Mouse (Mus musculus) mesoderm, embryonic 11.5 days (tissue): ENCODE results near the gene Kmt2d.
"Not testable (repeated sequence)": the region's sequence is repeated elsewhere in the genome, so short reads cannot be mapped to it uniquely, and the experiment has no call there.

Experiments
- DNase-seq: peaks from one replicate; pipeline ENCODE4 v3.0.0-alpha.2; 2012; ENCODE audit warnings: low read depth, low spot score

The Kmt2d gene

GRCm38 (mm10) chr15:98871070-98871915 is at the start of gene Kmt2d:
TSS of gene Kmt2d (minus strand) at chr15:98871204.
- peak; percentile 55 for DNase-seq

DNA sequence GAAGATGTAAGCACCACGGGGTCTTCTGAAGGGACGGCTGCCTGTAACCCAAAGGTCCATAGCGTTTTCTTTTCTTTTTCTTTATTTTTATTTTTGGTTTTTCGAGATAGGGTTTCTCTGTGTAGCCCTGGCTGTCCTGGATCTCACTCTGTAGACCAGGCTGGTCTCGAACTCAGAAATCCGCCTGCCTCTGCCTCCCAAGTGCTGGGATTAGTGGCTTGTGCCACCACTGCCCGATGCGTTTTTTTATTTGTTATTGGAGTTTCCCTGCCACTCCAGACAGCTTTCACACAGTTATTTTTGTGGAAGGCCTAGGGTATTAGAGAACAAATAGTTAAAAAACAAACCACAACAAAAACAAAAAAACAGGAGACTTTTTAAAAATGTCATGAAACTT is 47.5 kb upstream of the Kmt2d start:
- DNase-seq = not testable (repeated sequence)

DNA sequence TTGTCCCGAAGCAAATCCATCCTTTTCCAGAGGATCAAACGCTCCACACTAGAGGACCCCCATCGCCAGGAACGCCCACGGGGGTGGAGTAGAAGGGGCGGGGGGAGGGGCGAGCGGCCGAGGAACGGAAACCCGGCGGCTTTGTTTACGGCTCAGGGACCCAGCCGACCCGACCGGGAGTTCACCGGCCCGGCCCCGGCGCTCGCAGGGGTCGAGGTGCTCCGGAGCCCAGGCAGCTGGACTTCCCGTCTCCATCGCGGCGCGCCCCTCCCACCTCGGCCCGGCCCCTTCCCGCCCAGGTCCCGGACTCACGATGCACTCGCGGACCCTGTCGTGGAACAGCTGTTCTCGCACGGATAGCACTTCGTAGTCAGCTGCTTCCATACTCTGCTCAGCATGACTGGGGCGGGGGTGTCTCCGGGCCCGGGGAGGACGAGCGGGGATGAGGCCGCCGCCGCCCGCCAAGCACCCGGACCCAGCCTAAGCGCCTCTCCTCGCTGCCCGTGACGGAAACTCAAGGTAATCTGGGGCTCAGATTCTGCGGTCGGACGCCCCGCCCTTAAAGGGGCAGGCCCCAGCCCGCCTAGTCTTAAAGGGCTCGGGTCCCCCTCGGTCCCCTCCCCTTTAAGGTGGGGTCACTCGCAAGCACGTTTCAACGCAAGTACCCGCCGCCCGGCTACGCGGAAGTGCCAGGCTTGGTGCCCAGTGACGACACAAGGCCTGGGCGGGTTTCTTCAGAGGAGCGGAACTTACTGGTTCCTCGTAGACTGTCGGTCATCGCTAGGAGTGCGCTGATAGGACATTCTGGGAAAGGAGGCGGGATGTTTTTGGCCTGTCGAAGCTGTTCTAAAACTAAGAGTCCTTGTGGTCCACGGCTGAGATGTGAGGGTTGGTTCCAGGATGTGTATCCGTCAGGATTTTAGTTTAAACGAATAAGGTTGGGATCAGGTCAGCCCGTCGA is 46.8 kb upstream of the Kmt2d start, which contains the start of gene Lmbr1l:
Gene Lmbr1l, minus strand, starts transcription at position 694 of the 961 bp plus-strand sequence.
- peak; percentile 100 for DNase-seq

GRCm38 (mm10) chr15:98917091-98917490 is 46.1 kb upstream of the Kmt2d start:
- DNase-seq = peak; percentile 30

- DNase-seq = no peak
Observed at GRCm38 (mm10) chr15:98916016-98916415, 45.0 kb upstream of the Kmt2d start.

DNA sequence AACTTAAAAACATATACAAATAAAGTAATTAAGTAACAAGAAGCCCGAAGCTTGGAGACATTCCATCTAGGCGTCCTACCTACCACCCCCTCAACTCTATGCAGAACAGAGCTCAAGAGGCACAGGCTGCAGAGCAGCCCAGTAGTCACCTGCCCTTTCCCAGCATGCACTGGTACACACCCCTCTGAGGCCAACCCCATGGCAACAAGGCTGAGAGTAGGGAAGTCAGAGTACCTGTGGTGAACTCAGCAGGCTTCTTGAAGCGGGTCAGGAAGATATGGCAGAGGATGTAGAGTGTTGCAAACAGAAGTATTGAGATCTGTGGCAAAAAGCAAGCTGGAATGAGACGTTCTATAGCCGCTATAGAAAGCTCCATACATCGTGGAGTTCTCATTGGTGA is 43.9 kb upstream of the Kmt2d start:
- DNase-seq = no peak

- DNase-seq = peak; percentile 73
Observed at GRCm38 (mm10) chr15:98904692-98905091, 33.7 kb upstream of the Kmt2d start.

DNA sequence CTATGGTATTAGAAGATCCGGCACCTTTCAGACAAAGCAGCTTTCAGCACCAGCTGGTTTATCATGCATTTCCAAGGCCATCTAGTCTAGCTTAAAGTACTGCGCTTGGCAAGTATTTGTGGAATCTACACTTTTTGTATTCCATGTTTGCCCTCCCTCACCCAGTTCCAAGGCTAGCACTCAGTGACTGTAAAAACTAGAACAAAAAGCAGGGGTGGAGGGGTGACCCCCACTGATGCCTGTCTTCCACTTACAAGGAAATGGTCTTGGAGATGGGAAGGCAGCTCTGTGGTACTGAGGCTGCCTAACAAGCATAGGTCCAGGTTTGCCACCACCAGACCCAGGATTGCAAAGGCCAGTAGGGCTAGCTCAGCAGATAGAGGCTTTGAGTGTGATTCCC is 31.6 kb upstream of the Kmt2d start:
- no peak for DNase-seq

DNA sequence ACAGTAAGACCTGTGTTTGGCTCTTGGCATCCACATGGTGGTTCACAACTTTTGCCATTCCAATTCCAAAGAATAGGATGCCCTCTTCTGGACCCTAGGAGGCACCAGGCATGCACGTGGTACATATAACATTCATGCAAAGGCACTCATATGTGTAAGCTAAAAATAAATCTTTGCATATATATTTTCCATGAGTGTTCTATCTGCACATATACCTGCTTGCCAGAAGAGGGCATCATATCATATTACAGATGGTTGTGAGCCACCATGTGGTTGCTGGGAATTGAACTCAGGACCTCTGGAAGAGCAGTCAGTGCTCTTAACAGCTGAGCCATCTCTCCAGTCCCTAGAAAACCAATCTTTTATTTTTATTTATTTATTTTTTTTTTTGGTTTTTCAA is 30.5 kb upstream of the Kmt2d start:
- DNase-seq = no peak

DNA sequence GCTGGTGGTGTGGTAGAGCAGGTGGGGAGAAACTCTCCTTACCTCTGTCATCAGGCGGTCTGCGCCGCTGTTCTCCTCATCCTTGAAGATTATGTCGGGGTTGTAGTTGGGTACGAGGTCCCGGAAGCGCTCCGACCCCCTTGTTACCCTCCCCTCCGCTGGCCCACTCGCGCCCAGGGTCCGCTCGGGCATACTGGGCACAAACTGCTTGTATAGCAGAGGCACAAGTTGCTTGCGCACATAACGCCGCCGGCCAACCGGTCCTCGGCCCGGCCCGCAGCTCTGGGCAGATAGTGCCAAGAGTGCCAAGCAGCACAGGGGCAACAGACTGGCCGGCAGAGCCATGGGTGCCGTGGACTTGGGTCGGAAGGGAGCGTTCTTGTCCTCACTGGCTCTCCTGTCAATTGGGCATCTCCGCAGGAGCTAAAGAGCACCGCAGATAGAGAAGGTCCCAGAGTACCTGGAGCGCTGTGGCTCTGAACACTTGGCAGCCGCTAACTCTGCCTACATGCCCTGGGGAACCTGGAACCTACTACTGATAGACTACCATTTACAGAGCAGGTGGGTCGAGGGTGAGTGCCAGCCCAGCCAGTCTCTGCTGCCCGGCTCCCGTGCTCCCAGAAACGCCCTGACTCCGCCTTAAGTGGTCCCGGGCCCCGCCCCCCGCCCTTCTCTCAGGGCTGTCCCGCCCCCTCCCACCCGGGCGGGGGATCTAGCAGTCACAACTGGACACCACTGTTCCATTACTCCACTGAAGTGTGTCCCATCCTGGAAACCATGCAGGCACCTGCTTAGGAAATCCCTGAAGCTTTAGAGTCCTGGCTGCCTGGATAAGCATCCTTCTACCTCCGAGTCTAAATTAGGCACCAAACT is 27.2 kb upstream of the Kmt2d start, which contains the start of gene Dhh:
Gene Dhh, minus strand, starts transcription at position 613 of the 873 bp plus-strand sequence.
- no peak for DNase-seq

DNA sequence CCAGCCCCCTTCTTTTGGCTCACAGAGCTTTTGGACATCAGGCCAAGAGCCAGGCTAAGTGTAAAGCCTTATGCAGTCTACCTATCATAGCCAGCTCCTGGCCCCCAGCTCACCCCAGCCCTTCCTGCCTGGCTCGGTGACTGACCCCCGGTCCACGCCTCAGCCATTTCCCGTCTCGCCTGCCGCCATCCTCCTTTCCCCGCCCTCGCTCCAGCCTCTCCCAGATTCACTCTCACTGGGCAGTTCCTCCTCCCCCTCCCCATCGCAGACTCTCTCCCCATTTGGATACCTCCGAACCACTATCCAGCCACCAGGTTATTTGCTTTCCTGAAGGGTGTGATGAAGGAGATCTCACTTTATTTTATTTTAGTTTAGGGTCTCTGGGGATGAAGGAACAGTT is 26.5 kb upstream of the Kmt2d start:
- no peak for DNase-seq

GRCm38 (mm10) chr15:98895635-98896589 is 24.9 kb upstream of the Kmt2d start:
- peak; percentile 58 for DNase-seq

- no peak for DNase-seq
Observed at GRCm38 (mm10) chr15:98894746-98895634, 24.0 kb upstream of the Kmt2d start.

DNA sequence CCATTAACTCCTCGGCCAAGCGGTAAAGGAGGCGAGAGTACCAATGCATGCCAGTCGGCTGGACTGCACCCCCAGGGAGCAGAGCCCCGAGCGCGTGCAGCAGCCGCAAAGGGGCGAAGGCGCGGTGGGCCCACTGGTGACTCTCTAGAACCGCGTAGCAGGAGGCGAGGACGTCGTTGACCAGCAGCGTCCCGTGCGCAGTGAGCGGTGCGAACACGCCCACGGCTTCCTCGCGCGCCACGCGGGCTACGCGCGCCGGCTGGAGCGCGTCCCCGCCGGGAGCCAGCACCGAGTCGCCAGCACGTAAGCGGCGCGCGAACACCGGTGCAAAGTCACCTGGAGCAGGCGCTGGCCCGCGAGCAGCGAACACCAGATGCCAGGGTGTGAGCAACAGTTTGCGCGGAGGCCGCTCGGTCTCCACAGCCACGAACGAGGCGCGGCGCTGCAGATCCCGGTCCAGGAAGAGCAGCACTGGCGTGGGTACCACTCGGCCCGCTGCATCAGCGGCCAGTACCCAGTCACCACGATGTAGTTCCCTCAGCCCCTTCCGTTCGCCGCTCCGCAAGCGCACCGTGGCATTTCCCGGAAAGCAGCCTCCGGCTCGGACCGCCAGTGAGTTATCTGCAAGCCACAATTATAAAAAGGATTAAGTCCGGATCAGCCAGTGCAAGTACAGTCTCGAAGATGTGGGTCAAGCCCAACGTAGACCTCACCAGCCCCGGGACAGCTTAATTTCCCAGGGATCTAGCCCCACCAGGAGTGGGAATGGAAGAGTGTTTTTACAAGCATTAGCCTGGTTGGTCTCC is 23.1 kb upstream of the Kmt2d start, which contains the start of gene Rhebl1:
Gene Rhebl1, minus strand, starts transcription at position 601 of the 806 bp plus-strand sequence.
- peak; percentile 30 for DNase-seq

DNA sequence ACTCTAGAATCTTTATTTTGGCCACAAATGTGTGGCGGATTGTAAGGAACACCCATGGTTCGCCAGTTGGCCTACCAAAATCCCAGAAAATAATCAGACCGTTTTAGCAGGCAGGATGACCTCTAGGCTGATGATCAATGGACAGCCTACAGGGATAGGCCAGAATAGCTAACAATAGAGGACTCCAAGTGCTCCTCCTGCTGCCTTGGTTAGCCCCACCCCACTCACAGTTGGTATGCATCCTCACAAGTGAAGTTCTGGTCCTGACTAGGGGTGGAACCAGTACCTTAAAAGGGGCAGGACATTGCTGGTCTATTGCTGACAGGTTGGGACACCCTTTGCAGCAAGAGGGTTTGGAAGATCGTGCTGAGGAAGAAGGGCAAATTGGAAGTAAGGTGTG is 22.0 kb upstream of the Kmt2d start:
- DNase-seq = no peak

DNA sequence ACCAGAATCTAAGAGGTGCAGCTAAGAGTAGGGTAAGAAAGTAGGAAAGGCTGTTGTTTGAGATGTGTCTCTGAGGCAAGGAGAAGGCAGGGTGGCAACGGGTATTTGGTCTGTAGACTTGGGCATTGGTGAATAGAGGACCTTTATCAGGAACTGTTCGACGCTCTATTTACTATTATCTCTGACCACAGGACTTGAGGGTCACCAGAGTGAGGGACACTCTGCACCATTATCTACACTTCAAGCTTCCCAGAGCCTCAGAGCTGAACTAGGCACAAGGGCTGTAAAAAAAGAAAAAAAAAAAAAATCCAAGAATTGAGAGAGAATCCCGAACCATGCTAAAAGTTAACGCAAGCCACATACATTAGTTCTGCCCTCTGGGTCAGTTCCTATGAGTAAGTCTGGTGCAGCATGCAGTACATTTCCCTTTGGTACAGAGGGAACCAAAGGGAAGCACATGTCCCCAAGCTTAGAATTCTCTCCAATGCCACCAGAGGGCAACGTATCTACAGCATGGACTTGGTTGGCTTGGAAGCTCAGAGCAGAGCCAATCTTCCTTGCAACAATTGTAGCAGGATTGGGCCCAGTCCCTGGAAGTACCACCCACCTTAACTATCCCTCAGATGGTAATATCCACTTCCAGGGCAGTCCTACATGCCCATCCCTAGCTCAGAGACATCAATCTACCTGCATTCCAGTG is 21.1 kb upstream of the Kmt2d start:
- peak; percentile 78 for DNase-seq

DNA sequence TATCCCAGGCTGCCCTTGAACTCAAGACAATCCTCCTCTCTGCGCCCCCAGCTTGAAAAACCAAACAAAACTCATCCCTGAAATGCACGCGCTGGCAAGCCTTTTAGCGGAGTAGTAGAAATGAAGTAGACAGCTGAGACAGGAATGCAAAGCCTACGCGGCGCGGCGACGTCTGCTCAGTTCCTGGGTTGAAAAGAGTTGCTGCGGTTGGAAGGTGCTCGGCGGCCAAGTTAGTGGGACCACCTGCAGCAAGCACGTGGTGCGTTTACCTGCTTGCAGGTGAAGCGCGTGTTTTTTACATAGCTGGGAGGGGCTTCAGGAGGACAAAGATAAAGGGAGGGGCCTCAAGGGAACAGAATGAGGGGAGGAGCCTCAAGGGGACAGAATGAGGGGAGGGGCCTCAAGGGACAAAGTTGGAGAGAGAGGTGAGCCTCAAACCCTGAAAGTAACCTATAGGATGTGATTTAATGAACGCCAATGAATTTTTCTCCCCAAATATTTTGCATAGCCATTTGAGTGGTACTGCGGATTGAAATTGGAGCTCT is 20.3 kb upstream of the Kmt2d start:
- DNase-seq = no peak
